Mouse (Mus musculus) frontal cortex, postnatal 10 days (tissue): ENCODE data around the gene Zfp598.
A peak's percentile ranks its signal among the peaks of the same experiment; 100 is the strongest.

Source experiments
- DNase-seq, 2 experiments: peaks; one replicate each; pipeline ENCODE4 v3.0.0; 2022; ENCODE audit warnings: low spot score in 2 of 2, mixed read lengths in 1 of 2

The Zfp598 gene

GRCm38 (mm10) chr17:24722220-24722924 lies 52.9 kb downstream of the Zfp598 start:
- no peak for DNase-seq

GRCm38 (mm10) chr17:24723122-24723880 lies 53.8 kb downstream of the Zfp598 start:
- DNase-seq = no peak

- no peak for DNase-seq
Measured at GRCm38 (mm10) chr17:24723881-24724180, 54.3 kb downstream of the Zfp598 start.

GRCm38 (mm10) chr17:24724184-24724583 lies 54.7 kb downstream of the Zfp598 start, which contains the start of gene Ndufb10:
Gene Ndufb10 (minus strand): TSS chr17:24724478.
- peak; percentile 88 to 95 for DNase-seq

GRCm38 (mm10) chr17:24725637-24726390 lies 56.3 kb downstream of the Zfp598 start:
- DNase-seq = no peak

- no peak for DNase-seq
Measured at GRCm38 (mm10) chr17:24727618-24728017, 58.1 kb downstream of the Zfp598 start, which contains the start of gene Rpl3l. Gene Rpl3l (plus strand): TSS chr17:24727820.

GRCm38 (mm10) chr17:24728184-24728583 lies 58.7 kb downstream of the Zfp598 start:
- no peak for DNase-seq

- DNase-seq = no peak
Measured at GRCm38 (mm10) chr17:24729067-24729466, 59.6 kb downstream of the Zfp598 start.

- no peak for DNase-seq
Measured at GRCm38 (mm10) chr17:24730787-24731186, 61.3 kb downstream of the Zfp598 start.
